Mouse (Mus musculus) skeletal muscle tissue, adult 2 months (tissue): ENCODE measurements at regions not wholly inside any gene's neighbourhood (a gene's known extent, or its start where the extent isn't known, plus 50 kb on each side); places are given as distances from the start of the nearest gene placed in this dataset.

ENCODE experiments used
- DNase-seq: peaks from one replicate; pipeline ENCODE4 v3.0.0-alpha.2; 2012; ENCODE audit warnings: low read depth, low spot score

DNA sequence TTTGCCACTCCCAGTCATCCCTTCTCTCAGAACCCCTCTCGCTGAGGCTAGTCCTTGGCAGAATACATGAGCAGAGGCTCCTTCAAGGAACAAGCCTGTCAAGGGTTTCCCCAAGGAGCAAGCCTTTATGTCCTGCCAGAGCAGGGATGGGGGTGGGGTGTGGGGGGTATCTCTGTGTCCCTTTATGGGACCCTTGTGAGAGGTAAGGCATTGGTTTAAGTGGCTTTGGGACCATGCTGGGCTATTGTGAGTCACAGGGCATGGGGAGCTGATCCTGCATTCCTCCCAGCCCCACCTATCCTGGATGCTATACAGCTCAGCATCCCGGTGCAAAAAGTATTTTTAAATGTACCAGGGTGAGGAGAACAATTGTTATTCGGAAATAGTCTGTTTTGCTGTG is 641.1 kb upstream of the Fam19a5 start:
- DNase-seq: no peak

- no peak for DNase-seq
These were observed 630.8 kb upstream of the Fam19a5 start for GRCm38 (mm10) chr15:86913276-86913675.

DNA sequence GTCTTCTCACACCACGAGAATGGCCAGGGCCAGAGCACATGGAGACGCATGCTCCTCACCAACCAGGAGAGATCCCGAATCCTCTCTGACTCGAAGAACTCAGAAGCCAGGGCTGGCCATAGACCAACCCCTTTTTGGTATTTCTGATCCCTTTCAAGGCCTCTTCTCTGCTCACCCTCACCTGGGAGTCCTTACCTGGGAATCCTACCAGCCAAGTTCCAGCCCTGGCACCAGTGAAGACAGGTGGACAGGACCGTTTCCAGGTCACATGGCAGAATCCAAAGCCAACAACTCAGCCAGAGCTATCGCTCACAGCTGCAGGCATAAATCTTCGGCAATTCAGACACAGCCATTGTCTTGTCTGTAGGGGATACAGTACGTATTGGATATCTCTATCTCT is 626.2 kb upstream of the Fam19a5 start:
- DNase-seq: no peak

- no peak for DNase-seq
These were observed 624.4 kb upstream of the Fam19a5 start for GRCm38 (mm10) chr15:86919704-86920103.

DNA sequence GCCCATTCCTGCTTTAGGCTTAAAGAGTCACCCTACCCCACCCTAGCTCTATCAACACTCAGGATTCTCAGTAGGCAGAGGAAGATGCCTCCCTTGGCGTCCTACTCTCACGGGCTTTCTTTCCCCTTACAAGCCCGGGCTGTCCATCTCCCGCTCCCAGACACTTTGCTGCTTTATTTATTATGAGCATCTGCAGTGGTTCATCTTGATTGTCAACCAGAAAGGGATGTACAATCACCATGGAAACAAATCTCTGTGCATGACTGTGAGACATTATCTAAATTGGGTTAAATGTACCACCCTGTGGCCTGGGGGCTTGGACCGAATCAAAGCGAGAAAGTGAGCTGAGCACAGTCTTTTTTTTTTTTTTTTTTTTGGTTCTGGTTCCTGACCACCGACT is 623.9 kb upstream of the Fam19a5 start:
- DNase-seq: no peak

DNA sequence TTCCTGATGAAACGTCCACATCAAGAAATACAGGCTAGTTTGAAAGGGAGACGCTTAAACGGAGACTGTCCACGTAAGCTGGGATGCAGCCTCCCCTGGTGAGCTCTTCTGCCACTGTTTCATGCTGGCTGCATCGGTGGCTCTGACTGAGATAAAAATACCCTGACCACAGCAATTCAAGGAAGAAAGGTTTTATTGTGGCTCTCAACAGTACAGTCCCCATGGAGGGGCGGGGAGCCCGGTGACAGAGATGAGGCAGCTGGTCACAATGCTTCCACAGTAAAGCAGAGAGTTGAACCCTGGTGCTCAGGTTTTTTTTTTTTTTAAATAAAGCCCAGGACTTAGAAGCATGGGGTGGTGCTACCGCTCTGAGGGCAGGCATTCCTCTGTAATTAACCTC is 622.7 kb upstream of the Fam19a5 start:
- no peak for DNase-seq

- DNase-seq: no peak
These were observed 618.9 kb upstream of the Fam19a5 start for GRCm38 (mm10) chr15:86925081-86925749.

- DNase-seq: no peak
These were observed 611.6 kb upstream of the Fam19a5 start for GRCm38 (mm10) chr15:86932345-86933075.

DNA sequence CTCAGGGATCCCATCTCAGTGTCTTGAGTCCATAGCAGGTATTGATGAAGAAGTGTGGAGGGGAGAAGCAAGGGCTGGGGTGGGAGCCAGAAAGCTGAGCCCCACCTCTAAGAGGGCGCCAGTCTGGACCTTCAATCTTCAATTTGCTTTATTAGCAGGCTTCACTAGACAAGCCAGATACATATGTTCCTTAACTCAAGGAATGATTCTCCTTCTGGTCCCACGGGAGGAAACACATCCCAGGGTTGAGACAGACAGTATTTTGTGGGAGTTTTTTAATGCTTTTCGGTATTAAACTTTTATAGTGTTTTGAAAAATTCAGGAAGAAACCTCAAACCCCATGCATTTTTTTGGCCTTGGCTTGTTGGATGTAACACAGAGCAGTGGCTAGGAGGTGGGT is 606.7 kb upstream of the Fam19a5 start:
- DNase-seq: no peak

- DNase-seq: no peak
These were observed 599.6 kb upstream of the Fam19a5 start for GRCm38 (mm10) chr15:86944529-86944928.

- no peak for DNase-seq
These were observed 591.5 kb upstream of the Fam19a5 start for GRCm38 (mm10) chr15:86952593-86952992.

DNA sequence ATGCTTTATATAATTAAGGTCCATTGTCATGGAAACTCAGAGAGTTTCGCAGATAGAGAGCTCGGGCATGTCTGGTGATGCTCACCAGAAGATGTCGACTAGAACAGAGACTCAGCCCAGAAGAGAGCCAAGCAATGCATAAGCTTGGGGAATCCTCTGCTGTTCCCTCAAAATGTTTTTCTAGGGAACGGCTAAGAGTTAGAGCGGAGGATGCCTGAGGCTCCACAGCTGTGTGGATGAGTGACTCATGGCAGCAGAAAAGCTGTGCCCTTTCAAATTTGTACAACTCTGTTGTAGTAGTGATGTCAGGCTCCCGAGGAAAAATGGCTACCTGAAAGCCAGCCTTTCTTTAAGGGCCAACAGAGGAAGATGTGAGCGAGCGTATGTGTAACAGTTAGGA is 586.2 kb upstream of the Fam19a5 start:
- DNase-seq: no peak

- no peak for DNase-seq
These were observed 581.2 kb upstream of the Fam19a5 start for GRCm38 (mm10) chr15:86962921-86963320.

- DNase-seq: no peak
These were observed 580.6 kb upstream of the Fam19a5 start for GRCm38 (mm10) chr15:86963486-86963885.

- no peak for DNase-seq
These were observed 572.7 kb upstream of the Fam19a5 start for GRCm38 (mm10) chr15:86971436-86971835.

- no peak for DNase-seq
These were observed 547.9 kb upstream of the Fam19a5 start for GRCm38 (mm10) chr15:86996196-86996595.

DNA sequence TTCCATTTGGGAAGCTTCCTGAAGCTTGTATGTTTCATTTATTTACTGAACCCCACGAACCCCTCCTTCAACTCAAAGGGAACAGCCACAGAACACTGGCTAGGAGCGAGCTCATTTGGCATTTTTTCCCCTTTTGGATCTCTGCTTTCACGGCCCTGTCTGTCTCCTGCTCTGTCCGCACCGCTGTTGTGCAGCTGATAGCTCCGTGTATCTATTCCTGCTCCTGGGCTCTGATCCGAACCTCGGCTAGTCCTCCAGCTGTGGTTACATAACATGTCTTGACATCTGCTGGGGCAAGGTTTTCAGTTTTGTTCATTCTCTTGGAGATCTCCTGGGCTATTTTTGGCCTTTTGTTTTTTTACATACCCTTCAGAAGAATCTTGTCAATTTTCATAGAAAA is 525.1 kb upstream of the Fam19a5 start:
- DNase-seq: peak; percentile 21

GRCm38 (mm10) chr15:87045971-87046370 is 498.1 kb upstream of the Fam19a5 start:
- no peak for DNase-seq

GRCm38 (mm10) chr15:87054186-87054585 is 489.9 kb upstream of the Fam19a5 start:
- no peak for DNase-seq

DNA sequence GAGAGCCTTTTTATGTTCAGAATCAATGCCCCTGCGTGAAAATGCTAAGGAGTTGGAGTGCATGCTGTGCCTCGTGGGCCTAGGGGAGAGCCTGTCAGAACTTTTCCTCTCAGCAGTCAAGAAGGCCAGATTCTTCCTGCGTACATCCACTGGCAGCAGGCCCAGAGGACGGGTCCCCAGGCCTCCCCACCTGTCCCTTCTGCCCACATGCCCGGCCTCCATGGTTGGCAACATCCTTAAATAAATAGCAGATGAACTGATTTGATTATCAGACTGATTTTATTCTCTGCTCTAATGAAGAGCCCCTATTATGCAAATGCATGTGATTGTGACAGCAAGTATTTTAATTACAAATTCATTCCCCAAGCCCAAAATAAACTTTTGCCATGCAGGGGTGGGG is 479.2 kb upstream of the Fam19a5 start:
- DNase-seq: no peak

GRCm38 (mm10) chr15:87068261-87068660 is 475.8 kb upstream of the Fam19a5 start:
- DNase-seq: peak; percentile 8

DNA sequence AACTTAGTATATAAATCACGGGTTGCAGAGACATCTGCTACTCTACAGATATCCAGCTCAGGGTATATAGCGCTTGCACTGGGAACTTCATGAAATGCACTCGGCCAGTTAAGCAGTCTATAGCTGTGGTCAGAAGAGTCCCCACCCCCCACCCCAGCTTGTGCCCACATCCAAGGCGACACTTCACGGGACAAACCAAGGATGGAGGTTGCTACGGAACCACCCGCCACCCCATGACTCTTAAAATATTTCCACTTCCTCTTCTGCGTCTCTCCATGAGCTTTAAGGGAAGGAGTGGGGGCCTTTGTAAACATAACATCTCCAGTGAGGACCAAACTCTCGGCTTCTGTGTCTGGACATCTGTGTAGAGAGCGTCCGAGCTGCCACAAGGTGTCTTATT is 469.5 kb upstream of the Fam19a5 start:
- no peak for DNase-seq

DNA sequence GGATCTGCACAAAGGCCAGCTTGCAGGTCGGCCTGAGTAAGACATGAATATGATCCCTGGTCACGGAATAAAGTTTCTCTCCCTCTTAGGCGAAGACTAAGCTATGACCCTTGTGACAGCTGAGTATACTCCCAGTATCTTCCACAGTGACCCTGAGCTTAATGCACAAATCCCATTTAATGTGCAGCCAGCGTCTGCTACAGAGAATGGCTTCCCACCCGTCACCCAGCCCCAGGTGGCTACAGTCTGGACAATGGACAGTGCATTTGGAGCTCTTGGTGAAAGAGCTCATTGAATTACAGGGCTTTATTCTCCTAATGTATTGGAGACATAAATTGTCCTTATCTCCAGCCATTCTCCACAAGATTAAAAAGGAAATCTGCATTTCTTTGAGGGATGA is 454.3 kb upstream of the Fam19a5 start:
- DNase-seq: no peak
